Mouse (Mus musculus) erythroblast, adult 5-6 weeks (primary cell): ENCODE measurements around the gene Tmem165. TPM values are rescaled to one million over a fixed set of nuclear protein-coding genes. Genes with fewer than 3 reads are reported as not detected.

Experiments
- ATAC-seq: replicated peaks from 2 replicates; pipeline ENCODE4 v1.8.0; 2016; ENCODE audit warnings: moderate number of reproducible peaks, mild to moderate bottlenecking, moderate TSS enrichment, inconsistent platforms; ENCODE audit not compliant: poor library complexity, low FRiP score, severe bottlenecking
- total RNA-seq, 2 experiments: library from RNA; stranded (forward) in 1 of 2; stranded (reverse) in 1 of 2; fragments of 150-400 nt in 1 of 2; fragments of 200-764, 138-1000 nt in 1 of 2; gene quantifications; 2 replicates each; pipeline versions ENCODE4 v1.2.3 to v1.2.4; 2015 to 2017; ENCODE audit warnings: low replicate concordance in 2 of 2

Gene Tmem165
- total RNA-seq, 2 experiments from 2014 or later = 34.6 to 35.8 TPM

- no peak for ATAC-seq
Measured at GRCm38 (mm10) chr5:76164827-76165226, 18.9 kb upstream of the Tmem165 start.

GRCm38 (mm10) chr5:76170522-76170921 is 13.2 kb upstream of the Tmem165 start:
- no peak for ATAC-seq

GRCm38 (mm10) chr5:76171039-76171438 is 12.6 kb upstream of the Tmem165 start:
- no peak for ATAC-seq

- no peak for ATAC-seq
Measured at GRCm38 (mm10) chr5:76175051-76175450, 8.6 kb upstream of the Tmem165 start.

GRCm38 (mm10) chr5:76176411-76176810 is 7.3 kb upstream of the Tmem165 start:
- ATAC-seq = no peak

GRCm38 (mm10) chr5:76176841-76177240 is 6.8 kb upstream of the Tmem165 start:
- no peak for ATAC-seq

GRCm38 (mm10) chr5:76177664-76178063 is 6.0 kb upstream of the Tmem165 start:
- ATAC-seq = no peak

GRCm38 (mm10) chr5:76179171-76179570 is 4.5 kb upstream of the Tmem165 start:
- no peak for ATAC-seq

GRCm38 (mm10) chr5:76179791-76180190 is 3.9 kb upstream of the Tmem165 start:
- no peak for ATAC-seq

- ATAC-seq = no peak
Measured at GRCm38 (mm10) chr5:76182326-76182725, 1.4 kb upstream of the Tmem165 start.

- ATAC-seq = peak; percentile 56
Measured at GRCm38 (mm10) chr5:76183043-76183749, 484 bp upstream of the Tmem165 start.

GRCm38 (mm10) chr5:76184286-76185080 is 803 bp downstream of the Tmem165 start:
- peak; percentile 55 for ATAC-seq

GRCm38 (mm10) chr5:76187885-76188284 is 4.2 kb downstream of the Tmem165 start:
- ATAC-seq = no peak

- no peak for ATAC-seq
Measured at GRCm38 (mm10) chr5:76190609-76191008, 6.9 kb downstream of the Tmem165 start.

GRCm38 (mm10) chr5:76193075-76193474 is 9.4 kb downstream of the Tmem165 start:
- ATAC-seq = no peak

- no peak for ATAC-seq
Measured at GRCm38 (mm10) chr5:76194377-76194945, 10.8 kb downstream of the Tmem165 start.

GRCm38 (mm10) chr5:76199346-76199745 is 15.7 kb downstream of the Tmem165 start:
- ATAC-seq = no peak

- no peak for ATAC-seq
Measured at GRCm38 (mm10) chr5:76203171-76203570, 19.5 kb downstream of the Tmem165 start.

GRCm38 (mm10) chr5:76205886-76206285 is 22.2 kb downstream of the Tmem165 start:
- ATAC-seq = no peak

GRCm38 (mm10) chr5:76208066-76208465 is 24.4 kb downstream of the Tmem165 start:
- ATAC-seq = no peak

GRCm38 (mm10) chr5:76216691-76217090 is 33.0 kb downstream of the Tmem165 start:
- ATAC-seq = no peak
